Mouse (Mus musculus) E14TG2a.4 (cell line): ENCODE results near the gene Lsm10.

Experiments
- CTCF ChIP-seq: conservative IDR thresholded peaks from 2 replicates; pipeline ENCODE4 v1.5.1; 2014; ENCODE audit warnings: low read length
- NANOG ChIP-seq: IDR thresholded peaks from 2 replicates; pipeline ENCODE4 v1.6.1; 2014; ENCODE audit warnings: borderline replicate concordance, low read length, mixed read lengths

GRCm38 (mm10) chr4:126102061-126102841, 5.8 kb downstream of the Lsm10 start:
- TF ChIP-seq CTCF (no peak), NANOG (no peak)
